Mouse (Mus musculus): ENCODE measurements around the gene Snf8.

DNA sequence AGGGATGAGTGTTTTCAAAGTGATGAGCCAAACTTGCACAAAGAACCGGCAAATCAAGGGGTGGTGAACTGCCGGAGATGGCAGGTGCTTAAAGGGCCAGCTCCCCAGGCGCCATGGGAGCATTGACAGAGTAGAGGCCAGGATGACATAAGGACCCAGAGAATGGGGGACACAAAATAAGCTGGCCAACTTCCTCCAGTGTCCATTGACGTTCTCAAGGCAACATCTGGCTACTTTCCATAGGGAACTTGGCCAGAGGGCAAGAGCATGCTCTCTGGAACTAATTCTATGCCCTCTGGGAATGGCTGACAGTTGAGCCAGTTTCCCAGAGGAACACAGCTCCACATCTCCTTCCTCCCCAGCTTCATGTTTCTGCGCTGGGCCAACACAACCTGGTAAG is 33.5 kb downstream of the Snf8 start:
- no peak for TF ChIP-seq POLR2A (IDR thresholded peaks at IDR 0.05; ENCODE audit: borderline replicate concordance, low read depth, low read length)
- no peak for TF ChIP-seq CTCF (IDR thresholded peaks at IDR 0.05; ENCODE audit: low read depth, low read length)
